Mouse (Mus musculus): ENCODE results near the gene Apoa2.
"Not testable (repeated sequence)": the region's sequence is repeated elsewhere in the genome, so short reads cannot be mapped to it uniquely, and the experiment has no call there.

Gene Apoa2

DNA sequence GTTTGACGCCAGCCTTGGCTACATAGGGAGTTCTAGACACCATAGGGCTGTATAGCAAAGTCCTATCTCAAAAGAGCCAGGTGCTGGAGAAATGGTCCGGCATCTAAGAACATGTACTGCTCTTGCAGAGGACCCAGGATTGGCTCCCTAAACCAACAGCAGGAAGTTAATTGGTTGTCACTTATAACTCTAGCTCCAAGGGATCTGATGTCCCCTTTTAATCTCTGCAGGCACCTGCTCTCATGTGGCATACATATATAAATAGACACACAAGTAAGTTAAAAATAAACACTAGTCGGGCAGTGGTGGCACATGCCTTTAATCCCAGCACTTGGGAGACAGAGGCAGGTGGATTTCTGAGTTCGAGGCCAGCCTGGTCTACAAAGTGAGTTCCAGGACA, 10.9 kb downstream of the Apoa2 start:
- no peak for DNase-seq (ENCODE audit: extremely low spot score, low read depth, low spot score)

DNA sequence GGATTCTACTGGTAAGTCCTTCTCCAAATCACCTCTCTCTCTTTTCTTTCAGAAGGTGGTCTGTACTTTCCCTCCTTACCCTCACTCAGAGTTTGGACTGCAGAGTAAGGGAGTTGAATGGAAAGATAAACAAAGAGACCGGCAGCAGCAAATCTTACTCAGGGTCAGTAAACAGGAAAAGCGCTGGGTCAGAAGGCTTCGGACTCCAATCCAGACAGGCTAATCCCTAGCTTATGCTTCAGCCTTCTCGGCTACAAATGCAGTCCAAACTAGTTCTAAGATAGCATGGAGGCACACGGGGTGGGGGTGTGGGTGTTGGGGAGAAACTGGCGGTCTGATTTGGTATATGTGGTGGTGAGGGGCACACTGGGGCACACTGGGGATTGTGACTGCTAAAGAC, 12.6 kb downstream of the Apoa2 start:
- DNase-seq (ENCODE audit: extremely low spot score, low read depth, low spot score), result no peak

DNA sequence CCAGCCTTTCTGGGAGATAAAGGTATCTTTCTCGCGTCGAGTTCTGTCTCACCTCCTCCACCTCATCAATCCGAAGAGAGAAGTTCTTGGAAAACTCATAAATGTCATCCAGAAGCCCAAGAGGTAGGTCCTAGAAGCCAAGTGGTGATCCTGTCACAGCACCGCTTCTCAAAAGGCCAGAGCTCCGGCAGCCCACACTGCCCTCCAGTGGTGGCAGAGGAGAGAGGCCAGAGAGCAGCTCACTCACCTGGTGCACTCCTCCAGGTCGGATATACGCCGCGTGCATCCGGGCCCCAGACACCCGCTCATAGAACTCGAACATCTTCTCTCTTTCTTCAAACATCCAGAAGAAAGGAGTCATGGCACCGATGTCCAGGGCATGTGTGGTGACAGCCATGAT, 13.6 kb downstream of the Apoa2 start:
- DNase-seq (ENCODE audit: extremely low spot score, low read depth, low spot score), result no peak

GRCm38 (mm10) chr1:171239992-171240744, 15.3 kb downstream of the Apoa2 start:
- DNase-seq (ENCODE audit: extremely low spot score, low read depth, low spot score), result no peak

DNA sequence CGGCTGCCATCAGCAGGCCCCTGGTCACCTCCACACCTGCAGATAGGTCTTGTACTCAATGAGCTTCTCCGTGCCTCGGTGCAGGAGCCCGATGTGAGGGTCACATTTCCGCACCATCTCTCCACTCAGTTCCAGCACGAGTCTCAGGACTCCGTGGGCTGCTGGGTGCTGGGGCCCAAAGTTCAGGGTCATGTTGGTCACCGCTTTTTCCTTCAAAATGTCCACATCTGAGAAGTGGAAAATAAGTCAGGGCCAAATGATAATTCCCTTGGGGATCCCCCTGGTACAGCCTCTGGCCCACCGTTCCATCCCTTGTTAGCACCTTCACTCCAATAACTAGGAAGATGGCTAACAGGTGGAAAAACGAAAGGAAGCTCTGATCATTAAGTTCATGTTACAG, 16.1 kb downstream of the Apoa2 start:
- no peak for DNase-seq (ENCODE audit: extremely low spot score, low read depth, low spot score)

- DNase-seq (ENCODE audit: extremely low spot score, low read depth, low spot score), result not testable (repeated sequence)
These were observed 17.1 kb downstream of the Apoa2 start for GRCm38 (mm10) chr1:171241952-171242351.

DNA sequence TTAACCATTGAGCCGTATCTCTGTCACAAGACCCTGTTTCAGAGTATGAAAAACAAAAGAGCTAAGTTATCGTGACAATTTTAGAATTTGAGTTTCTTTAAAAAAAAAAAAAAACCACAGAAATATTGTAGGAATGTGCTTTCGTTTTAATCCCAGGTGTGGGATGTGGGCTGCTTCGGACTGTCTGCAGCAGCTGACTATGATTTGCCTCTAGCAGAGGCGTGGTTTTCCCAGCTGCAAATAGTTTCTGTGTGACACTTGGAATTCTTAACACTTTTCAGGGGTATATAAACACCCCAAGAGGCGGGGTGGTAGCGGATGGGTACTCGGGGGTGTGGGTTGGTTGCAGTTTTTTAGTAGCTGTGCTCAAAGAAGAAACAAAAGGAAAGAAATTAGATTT, 20.5 kb downstream of the Apoa2 start:
- DNase-seq (ENCODE audit: extremely low spot score, low read depth, low spot score), result no peak

GRCm38 (mm10) chr1:171246709-171247452, 22.0 kb downstream of the Apoa2 start:
- DNase-seq (ENCODE audit: extremely low spot score, low read depth, low spot score), result peak; percentile 92

DNA sequence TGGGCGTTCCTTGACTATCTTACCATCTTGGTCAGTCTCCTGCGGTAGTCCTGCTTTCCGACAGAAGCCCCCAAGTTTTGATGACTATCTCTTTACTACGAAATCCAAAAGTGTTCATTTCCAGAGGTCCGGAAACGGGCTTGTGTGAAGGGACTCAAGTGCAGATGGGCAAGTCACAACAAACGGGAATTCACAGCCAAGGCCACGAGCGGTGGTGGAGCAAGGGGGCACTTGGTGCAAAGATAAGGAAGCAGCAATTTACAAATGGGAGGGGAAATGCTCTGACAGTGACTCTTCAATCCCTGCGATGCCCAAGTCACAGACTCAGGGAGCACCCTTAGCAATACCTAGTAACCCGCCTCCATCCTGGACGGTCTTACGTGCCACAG, 22.6 kb downstream of the Apoa2 start:
- no peak for DNase-seq (ENCODE audit: extremely low spot score, low read depth, low spot score)

DNA sequence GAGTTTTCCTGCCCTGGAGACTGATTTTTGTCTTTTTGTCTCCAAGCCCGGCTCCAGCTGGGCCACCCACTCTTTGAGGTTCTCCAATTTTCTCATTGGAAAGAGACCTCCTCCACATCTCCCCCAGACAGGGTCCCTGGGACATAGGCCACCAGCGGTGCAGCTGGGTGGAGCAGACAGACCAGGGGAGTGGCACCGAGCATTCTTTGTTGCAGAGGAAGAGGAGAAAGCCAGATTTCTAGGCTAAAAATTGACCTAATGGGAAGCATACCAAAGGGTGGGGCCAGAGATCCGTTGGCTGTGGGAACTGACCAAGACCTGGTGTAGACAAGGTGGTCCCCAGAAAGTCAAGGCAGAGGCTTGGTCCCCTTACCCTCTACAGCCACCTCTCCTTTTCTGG, 23.1 kb downstream of the Apoa2 start:
- DNase-seq (ENCODE audit: extremely low spot score, low read depth, low spot score), result no peak

- DNase-seq (ENCODE audit: extremely low spot score, low read depth, low spot score), result no peak
These were observed 23.8 kb downstream of the Apoa2 start for GRCm38 (mm10) chr1:171248386-171249226.

DNA sequence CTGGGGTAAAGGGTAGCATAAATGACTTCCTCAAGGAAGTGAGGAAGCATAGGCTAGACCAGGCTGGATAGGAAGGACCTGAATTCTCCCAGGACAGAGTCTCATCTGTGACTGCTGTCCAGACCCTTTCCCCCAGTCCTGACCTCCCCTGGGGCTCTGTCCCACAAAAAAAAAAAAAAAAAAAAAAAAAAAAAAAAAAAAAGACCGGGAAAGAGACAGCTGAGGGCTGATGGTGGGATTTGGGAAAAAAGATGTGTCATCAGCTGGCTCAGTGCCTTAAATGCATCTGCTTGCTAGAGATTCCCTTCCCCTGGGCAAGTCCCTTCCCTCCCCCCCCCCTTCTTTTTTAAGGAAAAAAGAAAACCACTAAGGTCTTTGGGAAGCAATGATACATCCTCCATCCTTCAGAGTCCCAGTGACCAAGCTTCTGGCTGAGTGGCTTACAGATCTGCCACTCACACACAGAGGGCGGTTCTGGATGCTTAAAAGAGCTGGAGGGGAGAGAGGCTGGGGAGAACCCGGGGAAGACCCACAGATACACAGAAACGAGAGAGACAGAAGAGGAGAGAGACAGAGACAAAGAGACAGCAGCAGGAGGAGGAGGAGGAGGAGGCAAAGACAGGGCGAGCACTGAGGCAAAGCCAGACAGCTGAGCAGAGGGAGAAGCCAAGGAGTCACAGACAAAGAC, 25.2 kb downstream of the Apoa2 start, which contains the start of gene Adamts4:
Gene Adamts4, plus strand, starts transcription at position 509 of the 688 bp plus-strand sequence.
- DNase-seq (ENCODE audit: extremely low spot score, low read depth, low spot score), result no peak

GRCm38 (mm10) chr1:171250680-171251593, 26.1 kb downstream of the Apoa2 start, which contains the start of gene Ndufs2:
Gene Ndufs2 (minus strand): TSS chr1:171251388.
- no peak for DNase-seq (ENCODE audit: extremely low spot score, low read depth, low spot score)

- no peak for DNase-seq (ENCODE audit: extremely low spot score, low read depth, low spot score)
These were observed 26.9 kb downstream of the Apoa2 start for GRCm38 (mm10) chr1:171251594-171252324.

DNA sequence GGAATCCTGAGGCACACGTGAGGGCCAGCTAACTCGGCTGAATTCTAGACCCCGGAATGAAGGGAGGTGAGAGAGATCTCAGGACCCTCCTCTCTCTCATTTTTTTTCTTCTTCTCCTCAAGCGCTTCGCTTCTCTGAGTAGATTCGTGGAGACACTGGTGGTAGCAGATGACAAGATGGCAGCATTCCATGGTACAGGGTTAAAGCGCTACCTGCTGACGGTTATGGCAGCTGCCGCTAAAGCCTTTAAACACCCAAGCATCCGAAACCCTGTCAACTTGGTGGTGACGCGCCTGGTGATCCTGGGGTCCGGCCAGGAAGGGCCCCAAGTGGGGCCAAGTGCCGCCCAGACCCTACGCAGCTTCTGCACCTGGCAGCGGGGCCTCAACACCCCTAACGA, 27.6 kb downstream of the Apoa2 start:
- DNase-seq (ENCODE audit: extremely low spot score, low read depth, low spot score), result no peak

GRCm38 (mm10) chr1:171256095-171256818, 31.4 kb downstream of the Apoa2 start:
- DNase-seq (ENCODE audit: extremely low spot score, low read depth, low spot score), result no peak

- no peak for DNase-seq (ENCODE audit: extremely low spot score, low read depth, low spot score)
These were observed 32.2 kb downstream of the Apoa2 start for GRCm38 (mm10) chr1:171256937-171257548.

- no peak for DNase-seq (ENCODE audit: extremely low spot score, low read depth, low spot score)
These were observed 32.9 kb downstream of the Apoa2 start for GRCm38 (mm10) chr1:171257781-171258180.

Measured in hindlimb bud, embryonic 11.5 days (tissue).